Mouse (Mus musculus): ENCODE data around the gene Ywhab.

- no peak for TF ChIP-seq FLI1 (IDR thresholded peaks at IDR 0.05; ENCODE audit: low read length)
- TF ChIP-seq GATA1 (IDR thresholded peaks at IDR 0.05; ENCODE audit: borderline replicate concordance, low read length), result no peak
These were observed 24.1 kb downstream of the Ywhab start for GRCm38 (mm10) chr2:164018910-164019309.
